Mouse (Mus musculus): Measurements from ENCODE around the gene 4930438A08Rik. TPM values are rescaled to one million over a fixed set of nuclear protein-coding genes. Genes with fewer than 3 reads are reported as not detected.
"Not testable (repeated sequence)": the region's sequence is repeated elsewhere in the genome, so short reads cannot be mapped to it uniquely, and the experiment has no call there.

The 4930438A08Rik gene
- not detected for total RNA-seq (2022)

- no peak for DNase-seq (ENCODE audit: low spot score in 2 of 2)
These were observed at the start of gene 4930438A08Rik for GRCm38 (mm10) chr11:58274572-58274971. TSS of gene 4930438A08Rik (plus strand) at chr11:58274799.

- DNase-seq (ENCODE audit: low spot score in 2 of 2) = not testable (repeated sequence)
These were observed 49.7 kb upstream of the 4930438A08Rik start for GRCm38 (mm10) chr11:58224872-58225271.

GRCm38 (mm10) chr11:58225655-58226054 is 48.9 kb upstream of the 4930438A08Rik start:
- DNase-seq (ENCODE audit: low spot score in 2 of 2) = peak; percentile 74 to 78

- DNase-seq (ENCODE audit: low spot score in 2 of 2) = no peak
These were observed 48.2 kb upstream of the 4930438A08Rik start for GRCm38 (mm10) chr11:58226425-58226824.

GRCm38 (mm10) chr11:58228021-58228420 is 46.6 kb upstream of the 4930438A08Rik start:
- DNase-seq (ENCODE audit: low spot score in 2 of 2) = not testable (repeated sequence)

GRCm38 (mm10) chr11:58230396-58230910 is 44.1 kb upstream of the 4930438A08Rik start:
- no peak for DNase-seq (ENCODE audit: low spot score in 2 of 2)

DNA sequence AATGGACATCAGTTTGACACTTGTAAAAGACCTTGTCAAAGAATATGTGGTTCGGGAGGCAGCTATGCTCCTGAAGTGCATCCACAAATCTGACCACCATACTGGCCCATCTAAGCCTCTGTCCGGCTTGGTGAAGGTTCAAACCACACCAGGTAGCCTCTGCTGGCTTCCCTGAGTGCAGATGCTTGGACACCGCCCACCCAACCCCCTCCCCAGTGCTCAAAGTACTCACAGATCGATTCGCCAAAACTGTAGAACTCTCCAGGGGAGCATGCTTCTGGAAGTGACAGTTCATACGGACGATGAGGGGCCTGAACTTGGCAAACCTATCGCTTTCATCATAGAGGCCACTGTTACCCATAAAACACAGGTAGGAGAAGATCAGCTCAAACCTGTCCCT is 43.4 kb upstream of the 4930438A08Rik start:
- no peak for DNase-seq (ENCODE audit: low spot score in 2 of 2)

- DNase-seq (ENCODE audit: low spot score in 2 of 2) = not testable (repeated sequence)
These were observed 40.0 kb upstream of the 4930438A08Rik start for GRCm38 (mm10) chr11:58234551-58234950.

- no peak for DNase-seq (ENCODE audit: low spot score in 2 of 2)
These were observed 39.4 kb upstream of the 4930438A08Rik start for GRCm38 (mm10) chr11:58235152-58235551.

DNA sequence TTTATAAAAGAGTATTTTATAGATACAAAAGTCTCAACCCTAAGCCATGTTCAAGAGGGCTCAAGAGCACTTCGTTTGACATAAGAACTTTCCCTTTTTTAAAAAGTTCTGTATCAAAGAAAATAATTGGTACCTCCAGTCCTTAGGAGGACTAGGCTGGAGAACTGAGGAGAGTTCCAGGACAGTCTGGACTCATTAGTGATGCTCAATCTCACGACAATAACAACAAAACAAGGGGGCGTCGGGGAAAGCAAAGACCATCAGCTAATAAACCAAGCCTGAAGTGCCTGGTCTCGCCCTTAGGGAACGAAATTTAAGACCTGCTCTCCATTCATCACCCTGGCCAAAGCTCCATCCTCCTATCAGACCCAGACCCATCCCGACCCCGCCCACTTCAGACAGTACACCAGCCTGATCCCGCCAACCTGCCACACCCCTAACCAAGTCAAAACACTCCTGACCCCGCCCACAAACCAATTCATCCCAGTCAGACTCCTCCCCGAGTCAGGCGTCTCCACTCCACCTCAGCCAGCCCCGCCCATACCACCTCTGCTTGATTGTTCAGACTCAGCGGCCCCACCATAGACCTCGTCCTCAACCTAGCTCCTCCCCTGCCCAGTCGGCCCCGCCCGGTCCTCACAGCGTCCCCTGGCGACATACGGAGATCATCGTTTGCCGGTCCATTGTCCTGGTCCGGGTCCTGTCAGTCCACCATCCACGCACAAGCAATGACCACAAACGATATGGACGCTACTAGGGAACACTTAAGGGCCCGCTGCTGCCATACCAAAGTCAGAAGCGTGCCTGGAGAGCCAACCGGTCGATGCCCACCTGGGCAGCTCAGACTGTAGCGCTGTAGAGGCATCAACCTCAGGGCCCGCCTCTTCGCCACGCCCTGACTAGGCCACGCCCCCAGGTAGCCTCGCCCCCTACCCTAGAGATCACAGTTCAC is 35.5 kb upstream of the 4930438A08Rik start:
- DNase-seq (ENCODE audit: low spot score in 2 of 2) = peak in 1 of 2 experiments; percentile 24

- DNase-seq (ENCODE audit: low spot score in 2 of 2) = peak; percentile 25 to 42
These were observed 27.3 kb upstream of the 4930438A08Rik start for GRCm38 (mm10) chr11:58247294-58247693.

DNA sequence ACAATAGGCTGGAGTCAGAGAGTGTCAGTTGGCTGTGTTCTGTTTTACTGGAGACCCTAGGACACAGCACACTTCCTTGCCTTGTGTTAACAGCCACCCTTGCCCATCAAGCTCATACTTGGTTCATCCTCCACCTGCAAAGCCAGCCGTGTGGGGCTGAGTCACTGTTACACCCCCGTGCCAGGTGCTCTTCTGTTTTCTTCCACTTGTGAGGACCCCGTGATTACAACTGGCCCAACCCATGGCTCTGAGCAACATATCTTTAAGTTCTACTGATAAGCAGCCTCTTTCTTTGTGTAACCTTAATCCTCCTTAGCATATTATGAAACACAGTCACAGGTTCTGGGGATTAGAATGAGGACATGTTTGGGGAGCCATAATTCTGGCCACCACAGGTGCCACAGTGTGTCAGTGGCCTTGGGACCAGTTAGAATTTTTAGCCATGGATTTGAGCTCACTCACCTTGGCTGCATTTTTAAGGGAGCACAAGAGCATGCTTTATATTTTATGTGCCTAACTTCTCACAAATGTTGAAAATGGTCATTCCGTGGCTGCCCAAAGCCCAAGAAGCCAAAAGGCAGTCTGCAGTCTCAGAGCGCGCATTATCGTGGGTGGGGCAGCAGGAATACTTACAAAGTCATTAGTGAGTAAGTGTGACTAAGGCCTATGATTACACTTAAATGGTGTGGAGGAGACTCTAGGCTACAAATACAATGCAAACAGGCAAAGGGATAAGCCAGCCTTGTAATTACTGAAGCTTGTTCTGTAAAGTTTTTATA is 25.2 kb upstream of the 4930438A08Rik start:
- DNase-seq (ENCODE audit: low spot score in 2 of 2) = no peak

DNA sequence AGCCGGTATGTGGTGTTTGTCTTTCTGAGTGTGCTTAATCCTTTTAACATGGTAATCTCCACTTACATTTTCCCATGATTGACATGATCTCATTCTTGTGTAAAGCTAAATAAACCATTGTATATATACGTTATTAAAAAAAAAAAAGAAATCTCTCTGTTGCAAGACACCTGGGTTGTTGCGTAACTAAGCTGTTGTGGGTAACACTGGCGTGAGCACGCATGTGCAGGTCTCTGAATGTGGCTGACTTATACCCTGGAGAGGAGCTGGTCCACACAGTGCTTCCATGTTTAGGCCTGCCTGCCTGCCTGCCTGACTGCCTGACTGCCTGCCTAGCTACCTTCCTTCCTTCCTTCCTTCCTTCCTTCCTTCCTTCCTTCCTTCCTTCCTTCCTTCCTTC is 24.0 kb upstream of the 4930438A08Rik start:
- DNase-seq (ENCODE audit: low spot score in 2 of 2) = no peak

GRCm38 (mm10) chr11:58254411-58254810 is 20.2 kb upstream of the 4930438A08Rik start:
- no peak for DNase-seq (ENCODE audit: low spot score in 2 of 2)

DNA sequence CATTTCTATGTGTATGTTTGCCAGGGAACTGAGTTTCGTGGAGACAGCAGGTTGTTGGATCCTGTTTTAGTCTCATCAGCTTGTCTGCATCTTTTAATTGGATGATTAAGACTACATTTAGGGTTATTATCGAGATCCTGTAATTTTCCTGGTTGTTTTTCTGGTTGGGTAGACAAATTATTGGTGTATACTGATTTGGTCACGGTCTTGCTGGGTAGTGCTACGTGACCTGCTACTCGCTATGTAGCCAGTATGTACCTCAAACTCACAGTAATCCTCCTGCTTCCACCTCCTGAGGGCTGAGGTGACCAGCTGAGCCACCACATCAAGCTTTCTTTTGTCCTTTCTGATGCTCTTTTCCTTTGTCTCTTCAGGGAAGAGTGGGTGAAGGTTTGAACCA is 16.8 kb upstream of the 4930438A08Rik start:
- no peak for DNase-seq (ENCODE audit: low spot score in 2 of 2)

DNA sequence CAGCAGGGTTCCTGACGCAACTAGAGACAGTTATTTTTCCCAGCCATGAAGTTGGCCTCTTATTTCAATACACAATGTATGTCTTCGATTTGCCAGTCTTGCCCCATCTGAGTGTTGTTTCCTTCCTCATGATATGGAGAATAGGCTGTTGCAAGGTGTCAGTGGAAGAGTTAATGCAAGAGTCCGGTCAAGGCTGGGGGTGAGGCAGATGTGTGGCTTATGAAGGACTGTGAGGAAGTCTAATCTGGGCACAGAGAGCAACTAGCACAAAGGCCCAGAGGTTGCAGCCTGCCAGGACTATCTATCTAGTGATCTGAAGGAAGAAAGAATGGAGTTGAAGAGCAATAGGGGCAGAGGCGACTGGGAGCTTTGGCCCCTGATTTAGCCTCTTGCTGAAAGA is 14.4 kb upstream of the 4930438A08Rik start:
- no peak for DNase-seq (ENCODE audit: low spot score in 2 of 2)

DNA sequence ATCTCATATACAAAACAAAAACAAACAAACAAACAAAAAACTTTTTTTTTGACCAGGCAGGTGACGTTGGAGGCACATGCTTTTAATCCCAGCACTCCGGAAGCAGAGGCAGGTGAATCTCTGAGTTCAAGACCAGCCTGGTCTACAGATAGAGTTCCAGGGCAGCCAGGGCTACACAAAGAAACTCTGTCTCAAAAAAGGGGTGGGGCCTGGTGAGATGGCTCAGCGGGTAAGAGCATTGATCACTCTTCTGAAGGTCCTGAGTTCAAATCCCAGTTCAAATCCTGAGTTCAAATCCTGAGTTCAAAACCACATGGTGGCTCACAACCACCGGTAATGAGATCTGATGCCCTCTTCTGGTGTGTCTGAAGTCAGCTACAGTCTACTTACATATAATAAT is 12.8 kb upstream of the 4930438A08Rik start:
- DNase-seq (ENCODE audit: low spot score in 2 of 2) = no peak

GRCm38 (mm10) chr11:58262336-58262735 is 12.3 kb upstream of the 4930438A08Rik start:
- DNase-seq (ENCODE audit: low spot score in 2 of 2) = no peak

- no peak for DNase-seq (ENCODE audit: low spot score in 2 of 2)
These were observed 11.1 kb upstream of the 4930438A08Rik start for GRCm38 (mm10) chr11:58263516-58263915.

- no peak for DNase-seq (ENCODE audit: low spot score in 2 of 2)
These were observed 10.1 kb upstream of the 4930438A08Rik start for GRCm38 (mm10) chr11:58264546-58264945.

DNA sequence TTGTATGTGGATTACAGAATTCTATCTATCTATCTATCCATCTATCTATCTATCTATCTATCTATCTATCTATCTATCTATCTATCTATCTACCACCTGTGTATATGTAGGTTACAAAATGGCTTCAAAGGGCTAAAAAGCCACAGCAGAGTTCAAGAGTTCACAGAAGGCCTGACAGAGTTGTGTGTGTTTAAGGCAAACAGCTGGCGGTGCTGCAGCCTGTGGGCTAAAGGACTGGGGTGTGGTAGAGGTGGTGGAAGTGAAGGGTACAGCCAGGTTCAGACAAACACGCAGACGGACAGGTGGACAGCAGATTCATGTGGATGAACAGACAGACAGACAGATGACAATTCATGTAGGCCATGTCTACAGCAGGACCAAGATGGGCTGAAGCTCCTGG is 6.3 kb upstream of the 4930438A08Rik start:
- no peak for DNase-seq (ENCODE audit: low spot score in 2 of 2)

DNA sequence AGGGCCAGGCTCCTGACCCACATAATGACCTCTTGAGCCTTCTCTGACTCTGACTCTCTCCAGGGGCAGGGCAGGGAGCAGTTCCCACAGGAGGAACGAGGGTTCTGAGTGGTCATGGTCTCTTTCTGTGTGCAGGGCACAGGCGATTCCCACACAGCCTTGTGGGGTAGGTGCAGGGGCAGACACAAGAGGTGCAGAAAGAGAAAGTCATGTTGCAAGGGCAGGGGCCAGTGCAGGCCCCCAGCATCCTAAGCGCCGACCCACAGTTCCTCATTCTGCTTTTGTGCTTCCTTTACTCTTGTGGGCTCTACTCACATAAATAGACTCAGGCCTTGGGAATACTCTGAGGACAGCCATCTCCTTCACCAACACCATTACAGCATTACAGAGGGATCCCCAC is 1.2 kb downstream of the 4930438A08Rik start:
- no peak for DNase-seq (ENCODE audit: low spot score in 2 of 2)

Measured in gastrocnemius, adult 8-10 months (tissue).